Mouse (Mus musculus) C2C12 (cell line): ENCODE data around the gene Shisa9. TPM values are rescaled to one million over a fixed set of nuclear protein-coding genes. Genes with fewer than 3 reads are reported as not detected.

Source experiments
- H3K27me3 ChIP-seq: one replicate; pipeline ENCODE4 v1.6.1; 2011; ENCODE audit not compliant: control insufficient read depth, insufficient read depth, insufficient read length
- H3K36me3 ChIP-seq: one replicate; pipeline ENCODE4 v1.6.1; 2011; ENCODE audit not compliant: control insufficient read depth, insufficient read depth
- H3K4me3 ChIP-seq: one replicate; pipeline ENCODE4 v1.5.1; 2011; ENCODE audit warnings: mild to moderate bottlenecking, control low read depth; ENCODE audit not compliant: poor library complexity, insufficient read depth, severe bottlenecking
- H3K79me2 ChIP-seq: one replicate; pipeline ENCODE4 v1.6.1; 2011; ENCODE audit not compliant: control insufficient read depth, insufficient read depth
- H3K79me3 ChIP-seq: one replicate; pipeline ENCODE4 v1.6.1; 2011; ENCODE audit warnings: low read depth, control low read depth
- H3ac ChIP-seq: one replicate; pipeline ENCODE3; 2011; ENCODE audit warnings: low read depth; ENCODE audit not compliant: control insufficient read depth, insufficient read length
- CEBPB ChIP-seq: IDR thresholded peaks from one replicate; pipeline ENCODE4 v1.6.1; 2011; ENCODE audit warnings: low read depth, mild to moderate bottlenecking, control low read depth, moderate library complexity
- CTCF ChIP-seq: IDR thresholded peaks from one replicate; pipeline ENCODE4 v1.5.1; 2011; ENCODE audit not compliant: control insufficient read depth, insufficient read depth, insufficient read length
- FOSL1 ChIP-seq: IDR thresholded peaks from one replicate; pipeline ENCODE4 v1.8.0; 2011; ENCODE audit warnings: mild to moderate bottlenecking, low read length; ENCODE audit not compliant: poor library complexity, insufficient read depth, severe bottlenecking
- MAX ChIP-seq: IDR thresholded peaks from one replicate; pipeline ENCODE4 v1.6.1; 2011; ENCODE audit warnings: mild to moderate bottlenecking, control low read depth
- MYOD1 ChIP-seq: IDR thresholded peaks from one replicate; pipeline ENCODE4 v1.6.1; 2011; ENCODE audit warnings: low read depth; ENCODE audit not compliant: control insufficient read depth, insufficient read length
- MYOG ChIP-seq: IDR thresholded peaks from one replicate; pipeline ENCODE4 v1.6.1; 2011; ENCODE audit not compliant: control insufficient read depth, insufficient read length; ENCODE audit errors: extremely low read depth
- USF1 ChIP-seq: IDR thresholded peaks from one replicate; pipeline ENCODE4 v1.6.1; 2011; ENCODE audit warnings: low read depth, mild to moderate bottlenecking, control low read depth, moderate library complexity
- polyA plus RNA-seq: library from polyadenylated mRNA; unstranded; fragments of >200 nt; fragmentation: generic; extraction: Trizol; gene quantifications from one replicate; pipeline ENCODE4 v1.2.1, GENCODE M21; 2012; ENCODE audit warnings: missing spikeins

Gene Shisa9
- polyA plus RNA-seq, 1 experiment = not detected

GRCm38 (mm10) chr16:12307318-12307965 lies 323.5 kb downstream of the Shisa9 start:
- H3K36me3 ChIP-seq = no peaks in the 10 kb centered on the region
- no peak overlapping the region for H3ac ChIP-seq

GRCm38 (mm10) chr16:12309826-12310225 lies 325.9 kb downstream of the Shisa9 start:
- Histone ChIP-seq H3K4me3 (no peak overlapping the region), H3K79me3 (no peaks in the 10 kb centered on the region), H3K27me3 (no peaks in the 10 kb centered on the region), H3K36me3 (no peaks in the 10 kb centered on the region), H3K79me2 (no peaks in the 10 kb centered on the region), H3ac (no peak overlapping the region)
- no peak for TF ChIP-seq CTCF

More at GRCm38 (mm10) chr16:12307318-12307965, 323.5 kb downstream of the Shisa9 start:
- H3K79me3 ChIP-seq = no peaks in the 10 kb centered on the region
- H3K27me3 ChIP-seq = no peaks in the 10 kb centered on the region
- TF ChIP-seq MYOG = no peak
- no peak for TF ChIP-seq FOSL1
- TF ChIP-seq MAX = no peak
- H3K4me3 ChIP-seq = no peak overlapping the region
- H3K79me2 ChIP-seq = no peaks in the 10 kb centered on the region

GRCm38 (mm10) chr16:12315627-12316026 lies 331.7 kb downstream of the Shisa9 start:
- Histone ChIP-seq H3K79me2 (no peaks in the 10 kb centered on the region), H3K4me3 (no peak overlapping the region), H3ac (no peak overlapping the region), H3K27me3 (no peaks in the 10 kb centered on the region), H3K36me3 (no peaks in the 10 kb centered on the region), H3K79me3 (no peaks in the 10 kb centered on the region)
- TF ChIP-seq USF1 = no peak
- no peak for TF ChIP-seq CTCF
- no peak for TF ChIP-seq CEBPB
- no peak for TF ChIP-seq MYOD1
- no peak for TF ChIP-seq MAX

Other genes starting within 250 kb of the Shisa9 start
- 34.9 TPM for gene Cpped1, start 74.7 kb upstream of the Shisa9 start, polyA plus RNA-seq